9 mouse cellular contexts compared by ENCODE assay signal in genomic region chr16:96620402-96620801, GRCm38 (mm10).
A peak's percentile ranks its signal among the peaks of the same experiment; 100 is the strongest.
DNase-seq lines count a peak whose midpoint lies in the region; ATAC-seq lines count a peak whose summit lies in the region.
"Had no signal": no experiment of that assay in that cellular context is flagged by ENCODE, and none has a peak within 500 bp of the region (broad histone marks: within the 10 kb centered on the region; RNA-seq: fewer than 3 reads in every experiment).

No protein-coding gene starts in this region.

- intact Hi-C loops in gastrocnemius, postnatal 36 days (cut with DNase I): no loop called here
- intact Hi-C loops in left cerebral cortex, postnatal 14 days (cut with DNase I): no loop called here

- no peaks in the 10 kb centered on the region for H3K9me3 ChIP-seq in kidney, embryonic 16.5 days (ENCODE audit: low read length)

- H3K4me3 ChIP-seq in kidney, embryonic 16.5 days (ENCODE audit: low read length): no peak overlapping the region

- 85% methylated on average over 5 of the region's 5 CpGs for WGBS in kidney, embryonic 16.5 days

- DNase-seq in frontal cortex, postnatal 25 days (ENCODE audit: low spot score in 2 of 2): no peak
- DNase-seq in cerebellum, adult 11 months: peak; percentile 86
- peak; percentile 25 to 40 for DNase-seq in gastrocnemius, postnatal 36 days
- peak; percentile 52 to 69 for DNase-seq in left cerebral cortex, postnatal 14 days (ENCODE audit: low spot score in 2 of 2)
- DNase-seq in embryo, embryonic 9.5 days (ENCODE audit: extremely low spot score): no peak

- peaks cover 8% of the 10 kb centered on the region; the same call in 1 of the 2 replicates for H3K27me3 ChIP-seq in kidney, embryonic 16.5 days (ENCODE audit: insufficient read depth, low read length)

- ATAC-seq in frontal cortex, adult (ENCODE audit: low TSS enrichment): peak; percentile 92
- ATAC-seq in kidney, embryonic 16.5 days (ENCODE audit: low FRiP score, low TSS enrichment): no peak
- no peak for ATAC-seq in megakaryocyte-erythroid progenitor cell, adult 5-6 weeks (replicated peaks; ENCODE audit: low FRiP score, low TSS enrichment, poor library complexity, severe bottlenecking)

- no peak overlapping the region for H3K27ac ChIP-seq in kidney, embryonic 16.5 days (ENCODE audit: low read length)
- H3K27ac ChIP-seq: kidney, postnatal 0 days had no signal

- H3K4me2 ChIP-seq in kidney, embryonic 16.5 days (replicated peaks; ENCODE audit: low read depth, low read length): no peak overlapping the region

- H3K9ac ChIP-seq in kidney, embryonic 16.5 days (replicated peaks; ENCODE audit: low read length): no peak overlapping the region

- H3K36me3 ChIP-seq in kidney, embryonic 16.5 days (ENCODE audit: insufficient read depth, low read length): no peaks in the 10 kb centered on the region

- H3K4me1 ChIP-seq in kidney, embryonic 16.5 days (ENCODE audit: insufficient read depth, low read length): no peaks in the 10 kb centered on the region

Comparison
In these comparisons a context has a peak if more than half of its experiments do, and no peak if none do; other contexts are left out.
1. DNase-seq: peak in cerebellum, adult 11 months (single experiment), gastrocnemius, postnatal 36 days (2 of 2) and left cerebral cortex, postnatal 14 days (2 of 2); none in frontal cortex, postnatal 25 days (0 of 2) and embryo, embryonic 9.5 days (single experiment).